Mouse (Mus musculus) bone marrow, adult 2 months (tissue): ENCODE data around the gene Kif3b. TPM values are rescaled to one million over a fixed set of nuclear protein-coding genes. Genes with fewer than 3 reads are reported as not detected.
A peak's percentile ranks its signal among the peaks of the same experiment; 100 is the strongest.

Source experiments
- H3K27ac ChIP-seq: fragments of 200-500 bp; 2 replicates; pipeline ENCODE4 v1.5.1; 2012; ENCODE audit warnings: low read depth, mild to moderate bottlenecking, control low read depth, inconsistent platforms, low read length; ENCODE audit not compliant: control insufficient read depth, poor library complexity, insufficient read depth
- H3K4me1 ChIP-seq: fragments of 200-500 bp; 2 replicates; pipeline ENCODE4 v1.6.1; 2011; ENCODE audit warnings: low read length; ENCODE audit not compliant: control insufficient read depth, insufficient read depth
- H3K4me3 ChIP-seq: fragments of 200-500 bp; replicated peaks from 2 replicates; pipeline ENCODE3; 2011; ENCODE audit warnings: mild to moderate bottlenecking, low read depth, low read length, control low read depth; ENCODE audit not compliant: control insufficient read depth
- CTCF ChIP-seq: fragments of 200-500 bp; IDR thresholded peaks from 2 replicates; pipeline ENCODE4 v1.5.1; 2011; ENCODE audit warnings: low read length, control low read depth; ENCODE audit not compliant: control insufficient read depth, insufficient read depth
- POLR2A ChIP-seq: fragments of 200-500 bp; IDR thresholded peaks from 2 replicates; pipeline ENCODE4 v1.6.1; 2011; ENCODE audit warnings: low read depth, mild to moderate bottlenecking, control low read depth, low read length, borderline replicate concordance; ENCODE audit not compliant: control insufficient read depth
- WGBS: fragments of 180-500 bp; shearing (Covaris S2); methylation state at CpG from one replicate; pipeline ENCODE4 v1.1.7; 2018; 5-methylcytosine and 5-hydroxymethylcytosine counted together
- polyA plus RNA-seq: library from polyadenylated mRNA; stranded (reverse); fragments of >200 nt; gene quantifications from 2 replicates; pipeline ENCODE4 v1.2.4, GENCODE M21; 2011; ENCODE audit warnings: low replicate concordance; ENCODE audit not compliant: missing spikeins, insufficient read depth, insufficient read length

Gene Kif3b
- polyA plus RNA-seq, 1 experiment, result 10.9 TPM

- no peaks in the 10 kb centered on the region; the same call in 1 of the 2 replicates for H3K4me1 ChIP-seq
- H3K27ac ChIP-seq, result no peak overlapping the region
- TF ChIP-seq POLR2A, result no peak
- TF ChIP-seq CTCF, result no peak
- 70% methylated on average over 7 of the region's 7 CpGs for WGBS
- H3K4me3 ChIP-seq, result no peak overlapping the region
Measured at GRCm38 (mm10) chr2:153308586-153308985, 17.4 kb downstream of the Kif3b start.

GRCm38 (mm10) chr2:153309106-153309505 is 17.9 kb downstream of the Kif3b start:
- no peaks in the 10 kb centered on the region; the same call in 1 of the 2 replicates for H3K4me1 ChIP-seq
- H3K4me3 ChIP-seq, result no peak overlapping the region
- H3K27ac ChIP-seq, result no peak overlapping the region
- no peak for TF ChIP-seq POLR2A
- no peak for TF ChIP-seq CTCF
- WGBS, result 79% methylated on average over 8 of the region's 8 CpGs

DNA sequence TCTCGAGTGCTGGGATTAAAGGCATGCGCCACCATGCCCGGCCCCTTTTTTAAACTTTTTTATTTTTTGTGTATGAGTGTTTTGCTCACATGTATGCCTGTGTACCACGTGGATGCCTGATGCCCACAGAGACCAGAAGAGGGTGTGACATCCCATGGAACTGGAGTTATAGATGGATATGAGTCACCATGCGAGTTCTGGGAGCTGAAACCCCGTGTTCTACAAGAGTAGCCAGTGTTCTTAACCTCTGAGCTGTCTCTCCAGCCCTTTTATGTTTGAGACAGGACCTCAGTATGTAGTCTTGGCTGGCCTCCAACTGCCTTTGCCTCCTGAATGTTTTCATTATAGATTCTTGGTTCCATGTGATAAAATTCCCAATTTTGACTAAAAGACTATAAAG is 19.0 kb downstream of the Kif3b start:
- no peak overlapping the region for H3K27ac ChIP-seq
- 79% methylated on average over 6 of the region's 6 CpGs for WGBS

GRCm38 (mm10) chr2:153312884-153313283 is 21.7 kb downstream of the Kif3b start:
- Histone ChIP-seq H3K4me3 (no peak overlapping the region), H3K27ac (peak overlapping the region; percentile 24; the same call in 1 of the 2 replicates), H3K4me1 (peaks cover 1% of the 10 kb centered on the region; the same call in 1 of the 2 replicates)
- WGBS, result 56% methylated on average over 9 of the region's 9 CpGs
- TF ChIP-seq CTCF (no peak), POLR2A (no peak)

More for the DNA sequence above, 19.0 kb downstream of the Kif3b start:
- Histone ChIP-seq H3K4me1 (peaks cover 1% of the 10 kb centered on the region; the same call in 1 of the 2 replicates), H3K4me3 (no peak overlapping the region)
- TF ChIP-seq CTCF, result no peak

DNA sequence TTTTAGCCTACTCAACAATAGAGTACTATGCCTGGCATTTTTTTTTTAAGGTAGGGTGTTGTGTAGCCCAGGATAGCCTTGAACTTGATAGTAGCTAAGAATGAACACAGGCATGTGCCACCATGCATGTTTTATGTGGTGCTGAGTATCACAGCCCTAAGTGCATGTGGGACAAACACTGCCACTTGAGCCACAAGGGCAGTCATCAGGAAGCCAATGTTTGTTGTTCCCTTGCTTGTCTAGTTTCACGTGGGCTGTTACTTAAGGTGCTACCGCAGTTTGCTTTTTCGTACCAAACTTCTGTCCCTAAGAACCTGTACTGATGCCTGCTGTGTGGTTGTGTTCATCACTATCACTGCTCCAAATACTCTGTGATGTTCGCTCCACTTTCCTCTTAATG is 27.2 kb downstream of the Kif3b start:
- 81% methylated on average over 4 of the region's 4 CpGs for WGBS
- Histone ChIP-seq H3K4me1 (peaks cover 7% of the 10 kb centered on the region), H3K27ac (no peak overlapping the region), H3K4me3 (no peak overlapping the region)
- TF ChIP-seq POLR2A, result no peak
- TF ChIP-seq CTCF, result no peak

DNA sequence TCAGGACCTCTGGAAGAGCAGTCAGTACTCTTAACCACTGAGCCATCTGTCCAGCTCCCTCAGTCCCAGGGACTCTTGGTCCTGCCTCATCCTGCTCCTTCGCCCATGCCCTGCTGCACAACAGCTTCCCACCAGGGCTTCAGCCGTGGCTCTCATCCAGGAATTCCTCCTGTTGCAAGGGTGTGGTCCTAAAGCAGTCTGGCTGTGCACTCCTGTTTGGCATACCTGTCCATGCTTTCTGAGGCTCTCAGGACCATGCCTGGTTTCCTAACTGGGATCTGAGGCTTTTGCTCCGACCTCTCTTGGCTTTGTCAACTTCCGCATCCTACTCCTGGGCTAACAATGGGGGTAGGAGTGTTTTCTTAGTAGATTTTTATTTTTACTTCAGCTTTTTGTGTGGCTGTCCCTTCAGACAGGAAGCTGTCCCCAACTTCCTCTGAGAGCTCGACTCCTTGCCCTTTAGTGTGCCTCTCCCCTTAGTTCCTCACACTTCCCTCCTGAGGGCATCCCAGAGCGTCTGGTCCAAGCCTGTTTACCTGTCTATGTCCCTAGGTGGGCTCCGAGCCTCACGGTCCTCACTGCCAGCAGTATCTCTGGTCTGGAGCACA is 27.9 kb downstream of the Kif3b start:
- H3K27ac ChIP-seq, result peak overlapping the region; percentile 86
- 17% methylated on average over 8 of the region's 8 CpGs for WGBS

DNA sequence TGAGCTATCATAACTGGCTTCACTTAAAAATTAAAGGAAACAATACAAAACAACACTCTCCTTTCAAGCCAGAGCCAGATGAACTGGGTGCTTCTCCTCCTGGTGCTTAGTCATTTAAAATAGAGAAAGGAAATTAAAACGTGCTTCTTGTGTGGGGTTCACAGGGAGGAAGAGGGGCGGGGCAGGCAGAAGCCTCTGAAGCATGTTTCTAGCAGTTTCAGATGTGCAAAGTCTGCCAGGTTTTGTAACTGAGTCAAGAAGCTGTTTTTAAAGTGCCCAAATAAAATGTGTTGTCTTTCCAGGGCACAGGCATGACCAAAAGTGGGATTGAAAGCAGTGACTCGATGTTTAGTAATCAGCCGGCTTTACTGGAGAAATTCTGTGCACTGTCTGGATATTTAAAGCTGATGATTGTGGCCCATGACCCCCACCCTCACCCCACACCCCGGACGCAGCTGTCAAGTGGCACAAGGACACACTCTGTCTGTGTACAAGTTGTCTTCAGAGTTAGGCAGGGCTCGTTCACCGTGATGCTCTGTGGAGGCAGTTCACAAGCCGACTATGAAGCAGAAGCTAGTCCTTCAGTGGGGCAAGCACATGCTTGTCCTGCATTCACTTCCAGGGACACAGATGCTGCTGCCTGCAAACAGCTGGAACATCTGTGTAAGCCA is 34.6 kb downstream of the Kif3b start:
- 69% methylated on average over 9 of the region's 9 CpGs for WGBS
- no peak overlapping the region for H3K27ac ChIP-seq
- no peaks in the 10 kb centered on the region for H3K4me1 ChIP-seq
- no peak overlapping the region for H3K4me3 ChIP-seq
- TF ChIP-seq CTCF (no peak), POLR2A (no peak)

More for the DNA sequence above, 27.9 kb downstream of the Kif3b start:
- H3K4me3 ChIP-seq, result no peak overlapping the region
- TF ChIP-seq CTCF, result no peak
- peak; percentile 1; the same call in 1 of the 2 replicates for TF ChIP-seq POLR2A
- H3K4me1 ChIP-seq, result peaks cover 7% of the 10 kb centered on the region

- H3K27ac ChIP-seq, result no peak overlapping the region
- 89% methylated on average over 5 of the region's 5 CpGs for WGBS
- peaks cover 4% of the 10 kb centered on the region for H3K4me1 ChIP-seq
- no peak overlapping the region for H3K4me3 ChIP-seq
- TF ChIP-seq CTCF, result no peak
- TF ChIP-seq POLR2A, result no peak
Measured at GRCm38 (mm10) chr2:153332271-153332670, 41.1 kb downstream of the Kif3b start.

GRCm38 (mm10) chr2:153332981-153333380 is 41.8 kb downstream of the Kif3b start:
- 75% methylated on average over 3 of the region's 3 CpGs for WGBS
- Histone ChIP-seq H3K27ac (no peak overlapping the region), H3K4me3 (no peak overlapping the region), H3K4me1 (peaks cover 4% of the 10 kb centered on the region)
- TF ChIP-seq CTCF, result no peak
- no peak for TF ChIP-seq POLR2A
